Mouse (Mus musculus) heart, embryonic 10.5 days (tissue): Measurements from ENCODE around the gene Fam53b. TPM values are rescaled to one million over a fixed set of nuclear protein-coding genes. Genes with fewer than 3 reads are reported as not detected.

ENCODE experiments used
- DNase-seq: peaks from one replicate; pipeline ENCODE4 v3.0.0-alpha.2; 2017; ENCODE audit warnings: low spot score
- H3K27ac ChIP-seq: fragments of 300-500 bp; sonication (generic); 2 replicates; pipeline ENCODE4 v1.5.1; 2016; ENCODE audit warnings: mild to moderate bottlenecking
- H3K27me3 ChIP-seq: fragments of 300-500 bp; sonication (generic); 2 replicates; pipeline ENCODE4 v1.6.1; 2016; ENCODE audit warnings: mild to moderate bottlenecking; ENCODE audit not compliant: poor library complexity, insufficient read depth, severe bottlenecking
- H3K36me3 ChIP-seq: fragments of 300-500 bp; sonication (generic); 2 replicates; pipeline ENCODE4 v1.6.1; 2016; ENCODE audit warnings: mild to moderate bottlenecking, moderate library complexity
- H3K4me1 ChIP-seq: fragments of 300-500 bp; sonication (generic); 2 replicates; pipeline ENCODE4 v1.6.1; 2016; ENCODE audit warnings: mild to moderate bottlenecking
- H3K4me3 ChIP-seq: fragments of 300-500 bp; sonication (generic); 2 replicates; pipeline ENCODE4 v1.5.1; 2016; ENCODE audit warnings: mild to moderate bottlenecking, moderate library complexity
- H3K9me3 ChIP-seq: fragments of 300-500 bp; sonication (generic); 2 replicates; pipeline ENCODE4 v1.6.1; 2016; ENCODE audit warnings: mild to moderate bottlenecking, moderate library complexity
- WGBS: fragments of 180-500 bp; shearing (Covaris S2); methylation state at CpG from one replicate; pipeline ENCODE4 v1.1.7; 2016; 5-methylcytosine and 5-hydroxymethylcytosine counted together
- polyA plus RNA-seq: library from polyadenylated mRNA; unstranded; fragments of >200 nt; fragmentation: Nextera tagmentation; extraction: Ambion mirVana; gene quantifications from 2 replicates; pipeline ENCODE4 v1.2.1, GENCODE M21; 2016

Gene Fam53b
- polyA plus RNA-seq, 1 experiment from 2014 or later = 17.7 TPM

GRCm38 (mm10) chr7:132823832-132824231, 10.1 kb upstream of the Fam53b start:
- Histone ChIP-seq H3K9me3 (no peaks in the 10 kb centered on the region), H3K4me3 (no peak overlapping the region), H3K36me3 (peaks cover 30% of the 10 kb centered on the region), H3K27me3 (no peaks in the 10 kb centered on the region), H3K4me1 (no peaks in the 10 kb centered on the region), H3K27ac (no peak overlapping the region)
- DNase-seq = no peak

GRCm38 (mm10) chr7:132820692-132821091, 7.0 kb upstream of the Fam53b start:
- Histone ChIP-seq H3K27me3 (no peaks in the 10 kb centered on the region), H3K36me3 (peaks cover 12% of the 10 kb centered on the region; the same call in 1 of the 2 replicates), H3K4me1 (no peaks in the 10 kb centered on the region), H3K4me3 (no peak overlapping the region), H3K9me3 (no peaks in the 10 kb centered on the region), H3K27ac (no peak overlapping the region)
- DNase-seq = no peak
- 79% methylated on average over 3 of the region's 3 CpGs for WGBS

GRCm38 (mm10) chr7:132817056-132817455, 3.4 kb upstream of the Fam53b start:
- WGBS = 91% methylated on average over 6 of the region's 6 CpGs
- H3K36me3 ChIP-seq = 0 out of 2 replicates have a peak, but pooled peaks cover 2% of the 10 kb centered on the region
- H3K4me3 ChIP-seq = no peak overlapping the region
- H3K9me3 ChIP-seq = no peaks in the 10 kb centered on the region
- no peak overlapping the region for H3K27ac ChIP-seq
- H3K27me3 ChIP-seq = no peaks in the 10 kb centered on the region
- no peak for DNase-seq
- H3K4me1 ChIP-seq = peaks cover 24% of the 10 kb centered on the region

GRCm38 (mm10) chr7:132816528-132816927, 2.8 kb upstream of the Fam53b start:
- WGBS = 92% methylated on average over 2 of the region's 2 CpGs
- Histone ChIP-seq H3K27ac (no peak overlapping the region), H3K27me3 (no peaks in the 10 kb centered on the region), H3K4me3 (no peak overlapping the region), H3K9me3 (no peaks in the 10 kb centered on the region), H3K4me1 (peaks cover 29% of the 10 kb centered on the region), H3K36me3 (0 out of 2 replicates have a peak, but pooled peaks cover 2% of the 10 kb centered on the region)
- DNase-seq = no peak

- no peak for DNase-seq
- no peaks in the 10 kb centered on the region for H3K9me3 ChIP-seq
- H3K4me3 ChIP-seq = no peak overlapping the region
- 75% methylated on average over 5 of the region's 5 CpGs for WGBS
- 0 out of 2 replicates have a peak, but pooled peaks cover 2% of the 10 kb centered on the region for H3K36me3 ChIP-seq
- H3K27me3 ChIP-seq = no peaks in the 10 kb centered on the region
- H3K4me1 ChIP-seq = peaks cover 44% of the 10 kb centered on the region
- no peak overlapping the region for H3K27ac ChIP-seq
These were observed 1.4 kb upstream of the Fam53b start for GRCm38 (mm10) chr7:132815081-132815480.

- no peak for DNase-seq
These were observed 384 bp upstream of the Fam53b start for GRCm38 (mm10) chr7:132814089-132814450.

GRCm38 (mm10) chr7:132812619-132813415, 869 bp downstream of the Fam53b start:
- Histone ChIP-seq H3K9me3 (no peaks in the 10 kb centered on the region), H3K27ac (peak overlapping the region; percentile 94), H3K4me1 (peaks cover 66% of the 10 kb centered on the region), H3K27me3 (no peaks in the 10 kb centered on the region), H3K36me3 (no peaks in the 10 kb centered on the region), H3K4me3 (peak overlapping the region; percentile 81)
- under 1% methylated on average over 59 of the region's 59 CpGs for WGBS
- DNase-seq = peak; percentile 86

More at GRCm38 (mm10) chr7:132814089-132814450, 384 bp upstream of the Fam53b start:
- no peaks in the 10 kb centered on the region for H3K27me3 ChIP-seq
- peaks cover 53% of the 10 kb centered on the region for H3K4me1 ChIP-seq
- H3K36me3 ChIP-seq = 0 out of 2 replicates have a peak, but pooled peaks cover 2% of the 10 kb centered on the region
- peak overlapping the region; percentile 94 for H3K27ac ChIP-seq
- 1% methylated on average over 7 of the region's 7 CpGs for WGBS
- no peaks in the 10 kb centered on the region for H3K9me3 ChIP-seq
- H3K4me3 ChIP-seq = peak overlapping the region; percentile 81

GRCm38 (mm10) chr7:132811716-132812618, 1.7 kb downstream of the Fam53b start:
- H3K27me3 ChIP-seq = no peaks in the 10 kb centered on the region
- H3K4me3 ChIP-seq = peak overlapping the region; percentile 81
- no peaks in the 10 kb centered on the region for H3K9me3 ChIP-seq
- peak overlapping the region; percentile 94 for H3K27ac ChIP-seq
- H3K36me3 ChIP-seq = no peaks in the 10 kb centered on the region
- DNase-seq = peak; percentile 79
- WGBS = 10% methylated on average over 23 of the region's 23 CpGs
- H3K4me1 ChIP-seq = peaks cover 74% of the 10 kb centered on the region

- Histone ChIP-seq H3K9me3 (no peaks in the 10 kb centered on the region), H3K27me3 (no peaks in the 10 kb centered on the region), H3K27ac (no peak overlapping the region), H3K4me3 (no peak overlapping the region), H3K4me1 (peaks cover 85% of the 10 kb centered on the region), H3K36me3 (no peaks in the 10 kb centered on the region)
- WGBS = 75% methylated on average over 1 of the region's 1 CpGs
- peak; percentile 92 for DNase-seq
These were observed 2.8 kb downstream of the Fam53b start for GRCm38 (mm10) chr7:132810879-132811278.

GRCm38 (mm10) chr7:132810368-132810767, 3.3 kb downstream of the Fam53b start:
- H3K27me3 ChIP-seq = no peaks in the 10 kb centered on the region
- no peak overlapping the region for H3K27ac ChIP-seq
- H3K36me3 ChIP-seq = no peaks in the 10 kb centered on the region
- peak; percentile 69 for DNase-seq
- 23% methylated on average over 6 of the region's 6 CpGs for WGBS
- H3K4me3 ChIP-seq = no peak overlapping the region
- no peaks in the 10 kb centered on the region for H3K9me3 ChIP-seq
- H3K4me1 ChIP-seq = peaks cover 90% of the 10 kb centered on the region

- DNase-seq = peak; percentile 24
- no peaks in the 10 kb centered on the region for H3K36me3 ChIP-seq
- WGBS = 46% methylated on average over 6 of the region's 6 CpGs
- no peaks in the 10 kb centered on the region for H3K27me3 ChIP-seq
- H3K4me1 ChIP-seq = peaks cover 95% of the 10 kb centered on the region
- H3K27ac ChIP-seq = peak overlapping the region; percentile 84
- no peaks in the 10 kb centered on the region for H3K9me3 ChIP-seq
- no peak overlapping the region for H3K4me3 ChIP-seq
These were observed 4.0 kb downstream of the Fam53b start for GRCm38 (mm10) chr7:132809721-132810120.

- no peaks in the 10 kb centered on the region for H3K27me3 ChIP-seq
- DNase-seq = peak; percentile 76
- peaks cover 95% of the 10 kb centered on the region for H3K4me1 ChIP-seq
- 5% methylated on average over 20 of the region's 20 CpGs for WGBS
- peak overlapping the region; percentile 84 for H3K27ac ChIP-seq
- no peaks in the 10 kb centered on the region for H3K36me3 ChIP-seq
- H3K9me3 ChIP-seq = no peaks in the 10 kb centered on the region
- peak overlapping the region; percentile 33 for H3K4me3 ChIP-seq
These were observed 4.6 kb downstream of the Fam53b start for GRCm38 (mm10) chr7:132808841-132809682.
